Mouse (Mus musculus) left cerebral cortex, adult 11 months (tissue): ENCODE measurements around the gene Dennd5b.
A peak's percentile ranks its signal among the peaks of the same experiment; 100 is the strongest.

Source experiments
- DNase-seq: peaks from one replicate; pipeline ENCODE4 v3.0.0; 2022; ENCODE audit warnings: low spot score

Gene Dennd5b

GRCm38 (mm10) chr6:149100174-149101075, 1.1 kb downstream of the Dennd5b start:
- DNase-seq: peak; percentile 42

- no peak for DNase-seq
Observed at GRCm38 (mm10) chr6:149098993-149099392, 2.5 kb downstream of the Dennd5b start.

GRCm38 (mm10) chr6:149097276-149097675, 4.2 kb downstream of the Dennd5b start:
- DNase-seq: no peak

GRCm38 (mm10) chr6:149096233-149096632, 5.2 kb downstream of the Dennd5b start:
- DNase-seq: no peak

GRCm38 (mm10) chr6:149095389-149095788, 6.1 kb downstream of the Dennd5b start:
- no peak for DNase-seq

- DNase-seq: no peak
Observed at GRCm38 (mm10) chr6:149094555-149094954, 6.9 kb downstream of the Dennd5b start.

- DNase-seq: no peak
Observed at GRCm38 (mm10) chr6:149093465-149093864, 8.0 kb downstream of the Dennd5b start.

GRCm38 (mm10) chr6:149092406-149092805, 9.1 kb downstream of the Dennd5b start:
- DNase-seq: no peak

- DNase-seq: no peak
Observed at GRCm38 (mm10) chr6:149077136-149077808, 24.2 kb downstream of the Dennd5b start.

GRCm38 (mm10) chr6:149073854-149074253, 27.6 kb downstream of the Dennd5b start:
- DNase-seq: no peak

- no peak for DNase-seq
Observed at GRCm38 (mm10) chr6:149072873-149073272, 28.6 kb downstream of the Dennd5b start.

GRCm38 (mm10) chr6:149070592-149071124, 30.8 kb downstream of the Dennd5b start:
- no peak for DNase-seq

GRCm38 (mm10) chr6:149063382-149063781, 38.1 kb downstream of the Dennd5b start:
- no peak for DNase-seq

- peak; percentile 39 for DNase-seq
Observed at GRCm38 (mm10) chr6:149060670-149061387, 40.7 kb downstream of the Dennd5b start.

GRCm38 (mm10) chr6:149057947-149058391, 43.5 kb downstream of the Dennd5b start:
- DNase-seq: no peak

- DNase-seq: no peak
Observed at GRCm38 (mm10) chr6:149054780-149055179, 46.7 kb downstream of the Dennd5b start.

- no peak for DNase-seq
Observed at GRCm38 (mm10) chr6:149050978-149051723, 50.3 kb downstream of the Dennd5b start.

GRCm38 (mm10) chr6:149040099-149040498, 61.4 kb downstream of the Dennd5b start:
- no peak for DNase-seq

- DNase-seq: no peak
Observed at GRCm38 (mm10) chr6:149032198-149032597, 69.3 kb downstream of the Dennd5b start.

- DNase-seq: no peak
Observed at GRCm38 (mm10) chr6:149031377-149031776, 70.1 kb downstream of the Dennd5b start.

- no peak for DNase-seq
Observed at GRCm38 (mm10) chr6:149018431-149018830, 83.0 kb downstream of the Dennd5b start.
